Mouse (Mus musculus): Measurements from ENCODE around the gene Tspo.
A peak's percentile ranks its signal among the peaks of the same experiment; 100 is the strongest.

GRCm38 (mm10) chr15:83563327-83563856 is at the start of gene Tspo, which contains the start of gene Mcat:
- TF ChIP-seq CTCF (IDR thresholded peaks at IDR 0.05; ENCODE audit: borderline replicate concordance, control insufficient read depth, extremely low read depth, insufficient read depth, low read length, poor library complexity) (peak; percentile 34; the same call in 1 of the 2 replicates), POLR2A (IDR thresholded peaks at IDR 0.05; ENCODE audit: control insufficient read depth, extremely low read depth, insufficient read depth, low read length, poor library complexity) (peak; percentile 56)
